32 mouse cellular contexts compared by ENCODE assay signal in genomic region chr13:60382855-60383254, GRCm38 (mm10).
"Had no signal": no experiment of that assay in that cellular context is flagged by ENCODE, and none has a peak within 500 bp of the region (broad histone marks: within the 10 kb centered on the region; RNA-seq: fewer than 3 reads in every experiment).

No protein-coding gene starts in this region.

- H3K9me3 ChIP-seq: limb, embryonic 10.5 days; limb, embryonic 13.5 days; limb, embryonic 15.5 days; liver, embryonic 12.5 days; liver, embryonic 13.5 days; liver, embryonic 15.5 days; lung, embryonic 15.5 days; midbrain, embryonic 10.5 days; midbrain, embryonic 12.5 days; midbrain, embryonic 13.5 days; midbrain, embryonic 15.5 days had no signal

- ATAC-seq: liver, embryonic 12.5 days; liver, postnatal 0 days; lung, postnatal 0 days; midbrain, embryonic 13.5 days; midbrain, embryonic 15.5 days; midbrain, embryonic 16.5 days had no signal

- H3K27ac ChIP-seq: limb, embryonic 10.5 days; limb, embryonic 12.5 days; limb, embryonic 13.5 days; limb, embryonic 15.5 days; liver, embryonic 12.5 days; liver, embryonic 13.5 days; liver, embryonic 14.5 days; liver, embryonic 15.5 days; lung, embryonic 15.5 days; macrophage; midbrain, embryonic 10.5 days; midbrain, embryonic 12.5 days; midbrain, embryonic 13.5 days; midbrain, embryonic 15.5 days; neural tube, embryonic 12.5 days had no signal

- DNase-seq: left cerebral cortex, postnatal 4 days; liver; liver, embryonic 13.5 days; liver, postnatal 0 days; lung, adult 18-20 months; lung, adult 2 months; lung, embryonic 14.5 days; lung, postnatal 10 days; lung, postnatal 14 days; lung, postnatal 36 days; lung, postnatal 4 days; midbrain, embryonic 14.5 days had no signal

- H3K9ac ChIP-seq: limb, embryonic 12.5 days; limb, embryonic 13.5 days; limb, embryonic 15.5 days; liver, embryonic 12.5 days; liver, embryonic 13.5 days; liver, embryonic 14.5 days; liver, embryonic 15.5 days; liver, postnatal 0 days; lung, embryonic 14.5 days; lung, embryonic 15.5 days; midbrain, embryonic 12.5 days; midbrain, embryonic 13.5 days; midbrain, embryonic 15.5 days; neural tube, embryonic 12.5 days had no signal

- H3K4me2 ChIP-seq: limb, embryonic 12.5 days; limb, embryonic 13.5 days; limb, embryonic 15.5 days; liver, embryonic 11.5 days; liver, embryonic 12.5 days; liver, embryonic 13.5 days; liver, embryonic 15.5 days; lung, embryonic 14.5 days; lung, embryonic 15.5 days; midbrain, embryonic 11.5 days; midbrain, embryonic 12.5 days; midbrain, embryonic 13.5 days; midbrain, embryonic 15.5 days; neural tube, embryonic 12.5 days had no signal

- H3K36me3 ChIP-seq: limb, embryonic 10.5 days; limb, embryonic 12.5 days; limb, embryonic 13.5 days; limb, embryonic 15.5 days; liver, embryonic 12.5 days; liver, embryonic 13.5 days; liver, embryonic 15.5 days; lung, embryonic 15.5 days; midbrain, embryonic 10.5 days; midbrain, embryonic 12.5 days; midbrain, embryonic 13.5 days; midbrain, embryonic 15.5 days; neural tube, embryonic 12.5 days had no signal

- H3K4me3 ChIP-seq: limb, embryonic 10.5 days; limb, embryonic 12.5 days; limb, embryonic 13.5 days; limb, embryonic 15.5 days; liver, embryonic 12.5 days; liver, embryonic 13.5 days; liver, embryonic 15.5 days; lung, embryonic 15.5 days; megakaryocyte, embryonic 14.5 days; midbrain, embryonic 10.5 days; midbrain, embryonic 12.5 days; midbrain, embryonic 13.5 days; midbrain, embryonic 15.5 days; myocyte; neural tube, embryonic 12.5 days had no signal

- H3K4me1 ChIP-seq: limb, embryonic 15.5 days; liver, embryonic 12.5 days; liver, embryonic 13.5 days; liver, embryonic 15.5 days; lung, embryonic 15.5 days; megakaryocyte, embryonic 14.5 days; midbrain, embryonic 10.5 days; midbrain, embryonic 12.5 days; midbrain, embryonic 13.5 days; midbrain, embryonic 15.5 days; neural tube, embryonic 12.5 days had no signal

- H3K27me3 ChIP-seq: limb, embryonic 12.5 days; limb, embryonic 13.5 days; limb, embryonic 15.5 days; liver, embryonic 12.5 days; liver, embryonic 13.5 days; liver, embryonic 15.5 days; lung, embryonic 15.5 days; megakaryocyte, embryonic 14.5 days; midbrain, embryonic 12.5 days; midbrain, embryonic 13.5 days; midbrain, embryonic 15.5 days; neural tube, embryonic 12.5 days had no signal
